ENCODE assay signal across 9 mouse cellular contexts in the genomic region with DNA sequence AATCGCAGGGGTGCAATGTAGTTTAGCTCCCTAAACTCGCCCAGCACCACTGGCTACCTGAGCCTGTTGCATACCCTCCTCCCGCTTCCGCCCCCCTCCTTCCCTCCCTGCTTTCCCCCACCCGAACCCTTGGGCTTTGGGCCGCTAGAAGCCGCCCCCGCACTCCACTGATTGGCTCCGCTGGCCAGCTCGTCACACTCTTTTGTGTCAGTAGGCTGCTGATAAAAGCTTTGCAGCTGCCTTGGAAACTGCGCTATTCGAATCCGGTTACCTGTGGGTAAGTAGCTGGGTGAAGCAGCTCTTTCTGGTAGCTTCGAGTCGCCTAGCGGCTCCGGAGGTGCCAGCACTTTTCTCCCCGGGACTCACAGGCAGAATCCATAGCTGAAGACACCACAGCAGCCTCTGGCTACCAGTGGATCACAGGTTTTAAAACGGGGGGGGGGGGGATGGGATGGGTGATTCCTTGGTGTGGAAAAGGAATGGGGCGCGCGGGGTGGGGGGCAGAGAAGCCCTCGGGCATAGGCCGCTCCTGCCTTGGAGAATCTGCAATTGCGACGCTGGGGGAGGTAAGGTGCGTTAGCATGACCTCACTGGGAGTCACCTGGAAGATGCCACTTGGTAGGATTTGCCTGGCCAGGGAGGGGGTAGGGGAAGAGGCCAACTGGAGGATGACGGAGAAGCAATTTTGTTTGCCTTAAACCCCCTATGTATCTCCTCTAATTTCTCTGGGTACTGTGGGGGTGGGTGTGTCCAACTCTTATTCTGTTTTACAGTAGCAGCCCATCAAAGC. TPM values are rescaled to one million over a fixed set of nuclear protein-coding genes. Genes with fewer than 3 reads are reported as not detected.
DNase-seq lines count a peak whose midpoint lies in the region; ATAC-seq and TF ChIP-seq lines count a peak whose summit lies in the region.
"Had no signal": no experiment of that assay in that cellular context is flagged by ENCODE, and none has a peak within 500 bp of the region (broad histone marks: within the 10 kb centered on the region; RNA-seq: fewer than 3 reads in every experiment).

A gene (plus strand): TSS at position 169 of the 790 bp plus-strand sequence.

- peak within 1 kb of the TSS; percentile 28 for H3K4me2 ChIP-seq in liver, embryonic 12.5 days

- TF ChIP-seq CTCF in gastrocnemius, adult 2 months (IDR thresholded peaks at IDR 0.05): no peak

- DNase-seq in gastrocnemius, adult 2 months: no peak
- DNase-seq in gastrocnemius, postnatal 36 days: no peak
- peak; percentile 80 for DNase-seq in brain, adult 2 months (ENCODE audit: low read depth, low spot score)
- DNase-seq in forelimb bud, embryonic 11.5 days (ENCODE audit: low read depth, low spot score): peak; percentile 30
- peak; percentile 3 to 6 for DNase-seq in kidney, postnatal 36 days
- DNase-seq in right cerebral cortex, postnatal 25 days: peak; percentile 30

- H3K9me3 ChIP-seq in liver, embryonic 12.5 days (replicated peaks): no peaks in the 10 kb centered on the region

- H3K27me3 ChIP-seq in liver, embryonic 12.5 days (replicated peaks): peaks cover 27% of the 10 kb centered on the region

- intact Hi-C loops in gastrocnemius, adult 2 months (cut with DNase I): no loop called here
- intact Hi-C loops in gastrocnemius, postnatal 36 days (cut with DNase I): no loop called here

- H3K27ac ChIP-seq in gastrocnemius, adult 2 months: no peak within 1 kb of the TSS
- no peak within 1 kb of the TSS for H3K27ac ChIP-seq in liver, embryonic 12.5 days

- H3K4me3 ChIP-seq in gastrocnemius, adult 2 months: peak within 1 kb of the TSS; percentile 40; the same call in 1 of the 2 replicates
- no peak within 1 kb of the TSS for H3K4me3 ChIP-seq in liver, embryonic 12.5 days
- H3K4me3 ChIP-seq: erythroblast, embryonic 14.5 days had no signal

- H3K4me1 ChIP-seq in liver, embryonic 12.5 days: no peaks in the 10 kb centered on the region

- H3K9ac ChIP-seq in liver, embryonic 12.5 days: no peak within 1 kb of the TSS

- H3K36me3 ChIP-seq in liver, embryonic 12.5 days: no peaks in the 10 kb centered on the region

- WGBS in liver, embryonic 12.5 days (ENCODE audit: insufficient replicate concordance): 22% methylated on average over 23 of the region's 28 CpGs

- ATAC-seq in liver, embryonic 12.5 days: no peak
- no peak for ATAC-seq in erythroblast, adult 5-6 weeks (replicated peaks; ENCODE audit: low FRiP score, poor library complexity, severe bottlenecking)

RNA-seq across cellular contexts. Expression of the gene that starts here (rescaled TPM):
- not detected for total RNA-seq in gastrocnemius, adult 2 months (2021)
- not detected for total RNA-seq in gastrocnemius, postnatal 36 days (2021)
- 1.2 and 2.1 TPM in 2 replicates for polyA plus RNA-seq in liver, embryonic 12.5 days (2016; fragmentation: Nextera tagmentation; extraction: Ambion mirVana)
- total RNA-seq in erythroblast, adult 5-6 weeks (2015; ENCODE audit: low replicate concordance): not detected in 2 replicates
- not detected in 2 replicates for total RNA-seq in erythroblast, adult 5-6 weeks (2017; ENCODE audit: low replicate concordance)
- polyA plus RNA-seq: erythroblast, embryonic 14.5 days had no signal

Comparison
In these comparisons a context has a peak if more than half of its experiments do, and no peak if none do; other contexts are left out.
1. DNase-seq: peak in brain, adult 2 months (single experiment), forelimb bud, embryonic 11.5 days (single experiment), kidney, postnatal 36 days (2 of 2) and right cerebral cortex, postnatal 25 days (single experiment); none in gastrocnemius, adult 2 months (single experiment) and gastrocnemius, postnatal 36 days (0 of 2).